Mouse (Mus musculus) right cerebral cortex, postnatal 25 days (tissue): ENCODE measurements at regions not wholly inside any gene's neighbourhood (a gene's known extent, or its start where the extent isn't known, plus 50 kb on each side); places are given as distances from the start of the nearest gene placed in this dataset.

Experiments
- DNase-seq: peaks from one replicate; pipeline ENCODE4 v3.0.0; 2022

- DNase-seq, result no peak
Measured at GRCm38 (mm10) chr4:12230731-12231130, 58.9 kb upstream of the Fam92a start.
